Mouse (Mus musculus) kidney, adult 8-10 months (tissue): ENCODE results near the gene Krt86.
"Not testable (repeated sequence)": the region's sequence is repeated elsewhere in the genome, so short reads cannot be mapped to it uniquely, and the experiment has no call there.

Experiments
- DNase-seq, 2 experiments: peaks; one replicate each; pipeline ENCODE4 v3.0.0; 2022

Gene Krt86

GRCm38 (mm10) chr15:101493713-101494112, 20.4 kb downstream of the Krt86 start:
- DNase-seq = no peak

GRCm38 (mm10) chr15:101494203-101494602, 20.9 kb downstream of the Krt86 start:
- no peak for DNase-seq

GRCm38 (mm10) chr15:101495266-101495665, 22.0 kb downstream of the Krt86 start:
- no peak for DNase-seq

GRCm38 (mm10) chr15:101497181-101497580, 23.9 kb downstream of the Krt86 start:
- DNase-seq = peak; percentile 47

GRCm38 (mm10) chr15:101506896-101507758, 33.8 kb downstream of the Krt86 start:
- DNase-seq = peak; percentile 17 to 35

- no peak for DNase-seq
These were observed 35.0 kb downstream of the Krt86 start for GRCm38 (mm10) chr15:101508247-101508646.

- DNase-seq = not testable (repeated sequence)
These were observed 43.9 kb downstream of the Krt86 start, which contains the start of gene Gm49425 for GRCm38 (mm10) chr15:101517161-101517560. Gm49425 (minus strand) TSS chr15:101517261.

DNA sequence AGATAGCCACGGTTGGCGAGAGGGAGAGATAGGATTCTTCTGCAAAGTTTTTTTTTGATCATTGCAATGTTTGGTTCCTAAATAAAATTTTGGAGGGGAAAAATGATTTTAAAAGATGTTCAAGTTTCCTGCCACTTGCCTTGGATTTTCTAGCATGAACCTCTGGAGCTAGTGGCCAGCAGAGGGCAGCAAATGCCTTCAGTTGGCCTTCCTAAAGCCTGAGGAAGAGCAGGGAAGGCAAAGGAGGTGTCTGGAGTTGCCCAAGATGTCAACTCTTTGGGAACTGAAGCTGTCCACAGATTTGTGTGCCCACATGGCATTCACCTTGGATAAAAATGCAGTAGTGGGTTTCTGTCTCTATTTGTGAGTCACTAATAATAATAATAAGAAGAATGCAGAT, 46.5 kb downstream of the Krt86 start:
- peak; percentile 55 to 83 for DNase-seq

DNA sequence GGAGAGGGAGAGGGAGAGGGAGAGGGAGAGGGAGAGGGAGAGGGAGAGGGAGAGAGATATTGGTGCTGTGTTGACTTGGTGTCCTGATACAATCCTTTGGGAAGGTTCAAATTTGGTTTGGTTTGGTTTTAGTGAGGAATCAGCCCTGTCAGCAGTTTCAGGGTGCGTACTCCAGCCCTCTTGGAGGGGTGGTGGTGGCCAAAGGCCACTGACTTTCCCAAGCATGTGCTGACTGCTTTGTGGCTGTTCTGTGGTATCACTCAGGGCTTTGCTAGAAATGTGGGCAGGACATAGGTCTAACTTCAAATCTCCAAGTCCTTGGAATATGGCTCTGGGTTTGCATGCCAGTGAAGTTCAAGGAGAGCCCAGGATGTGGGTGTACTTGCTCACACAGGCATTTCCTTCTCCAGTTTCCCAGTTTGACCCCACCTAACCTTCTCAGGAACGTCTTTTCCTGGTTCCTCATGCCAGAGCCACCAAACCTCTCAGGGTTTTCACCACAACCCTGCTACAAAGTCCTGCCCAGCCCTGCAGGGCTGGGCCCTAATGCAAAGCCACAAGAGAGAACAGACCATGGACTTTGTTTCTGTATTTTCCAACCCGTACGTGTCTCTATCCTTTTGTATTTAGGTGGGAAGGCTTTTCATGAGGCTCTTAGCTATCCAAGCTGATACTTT, 49.4 kb downstream of the Krt86 start:
- DNase-seq = peak; percentile 50 to 57
